Mouse (Mus musculus) inflammation-experienced regulatory T-cells, adult 6 months (primary cell): ENCODE results near the gene Vav2. TPM values are rescaled to one million over a fixed set of nuclear protein-coding genes. Genes with fewer than 3 reads are reported as not detected.

Experiments used
- ATAC-seq: one replicate; pipeline ENCODE4 v1.8.0; 2017
- polyA plus RNA-seq, 3 experiments: library from polyadenylated mRNA; unstranded; fragments of 100-300 nt; shearing (Covaris generic); gene quantifications; one replicate each; pipeline ENCODE4 v1.2.1; 2017

Gene Vav2
- polyA plus RNA-seq, 3 experiments from 2014 or later: 3.8 to 7.1 (median 7.0) TPM

- ATAC-seq: peak; percentile 85
These were observed 15.2 kb upstream of the Vav2 start, which contains the start of gene Brd3os for GRCm38 (mm10) chr2:27441767-27442707. Brd3os (plus strand) TSS chr2:27442324.

DNA sequence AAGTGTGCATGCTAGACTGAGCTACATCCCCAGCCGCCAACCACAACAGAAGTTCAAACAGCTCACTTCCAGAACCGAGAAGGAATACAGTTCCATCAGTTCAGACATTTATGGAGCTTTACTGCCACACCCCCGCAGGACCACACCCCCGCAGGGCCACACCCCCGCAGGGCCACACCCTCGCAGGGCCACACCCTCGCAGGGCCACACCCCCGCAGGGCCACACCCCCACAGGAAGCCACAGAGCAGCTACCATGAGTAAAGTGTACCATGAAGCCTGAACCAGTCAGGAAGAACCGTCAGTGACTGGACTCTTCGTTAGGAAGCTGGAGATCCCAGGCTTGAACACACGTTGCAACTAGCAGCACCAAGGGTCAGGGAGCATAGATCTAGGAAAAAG, 11.4 kb upstream of the Vav2 start:
- ATAC-seq: no peak

DNA sequence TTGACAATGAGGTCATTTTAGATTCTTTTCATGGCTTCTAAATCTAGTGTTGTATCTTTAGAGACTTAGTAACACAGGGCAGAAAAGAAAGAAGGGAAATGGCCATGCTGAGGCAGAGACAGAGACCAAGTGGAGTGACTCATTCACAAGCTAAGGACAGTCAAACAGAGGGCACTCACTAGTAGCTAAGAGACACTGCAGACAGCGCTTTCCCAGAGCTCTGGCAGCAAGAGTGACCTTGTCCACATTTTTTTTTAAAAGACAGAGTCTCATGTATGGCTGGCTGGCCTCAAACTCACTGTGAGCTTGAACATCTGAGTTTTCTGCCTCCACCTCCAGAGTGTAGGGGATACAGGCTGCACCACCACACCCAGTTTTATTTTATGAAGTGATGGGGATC, 11.0 kb upstream of the Vav2 start:
- ATAC-seq: no peak

DNA sequence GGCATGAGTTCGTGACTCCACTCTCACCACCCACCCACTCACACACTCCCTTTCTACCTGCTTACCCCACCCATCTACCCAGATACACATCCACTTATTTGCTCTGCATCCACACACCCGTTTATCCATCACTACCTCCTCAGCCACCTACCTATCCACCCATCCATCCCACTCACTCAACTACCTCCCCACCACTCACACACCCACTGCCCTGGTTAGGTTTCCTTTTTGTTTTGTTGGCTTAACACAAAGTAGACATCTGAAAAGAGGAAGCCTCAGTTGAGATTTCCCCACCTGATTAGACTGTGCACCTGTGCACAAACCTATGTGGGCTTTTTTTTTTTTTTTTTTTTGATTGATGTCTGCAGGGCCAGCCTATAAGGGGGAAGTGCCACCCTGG, 5.8 kb upstream of the Vav2 start:
- ATAC-seq: no peak

DNA sequence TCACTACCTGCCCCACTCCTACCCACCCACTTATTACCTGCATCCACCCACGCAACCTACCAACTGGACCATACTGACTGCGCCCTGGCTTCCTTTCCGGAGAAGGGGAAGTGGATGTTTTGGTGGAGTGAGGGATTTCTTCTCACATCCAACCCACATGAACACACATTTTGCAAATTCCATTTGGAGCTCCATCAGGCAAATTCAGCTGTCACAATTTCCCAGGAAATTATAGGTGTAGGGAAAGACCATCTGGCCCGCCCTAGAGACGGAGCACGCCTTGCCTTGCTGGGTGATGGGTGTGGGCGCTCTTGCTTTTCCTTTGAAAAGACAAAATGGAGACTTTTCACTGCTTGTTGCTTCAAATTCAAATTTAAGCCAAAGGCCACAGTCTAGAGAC, 3.8 kb upstream of the Vav2 start:
- ATAC-seq: no peak

- ATAC-seq: peak; percentile 33
These were observed 1.2 kb upstream of the Vav2 start for GRCm38 (mm10) chr2:27428071-27428470.

- ATAC-seq: peak; percentile 10
These were observed 403 bp downstream of the Vav2 start for GRCm38 (mm10) chr2:27426406-27426854.

DNA sequence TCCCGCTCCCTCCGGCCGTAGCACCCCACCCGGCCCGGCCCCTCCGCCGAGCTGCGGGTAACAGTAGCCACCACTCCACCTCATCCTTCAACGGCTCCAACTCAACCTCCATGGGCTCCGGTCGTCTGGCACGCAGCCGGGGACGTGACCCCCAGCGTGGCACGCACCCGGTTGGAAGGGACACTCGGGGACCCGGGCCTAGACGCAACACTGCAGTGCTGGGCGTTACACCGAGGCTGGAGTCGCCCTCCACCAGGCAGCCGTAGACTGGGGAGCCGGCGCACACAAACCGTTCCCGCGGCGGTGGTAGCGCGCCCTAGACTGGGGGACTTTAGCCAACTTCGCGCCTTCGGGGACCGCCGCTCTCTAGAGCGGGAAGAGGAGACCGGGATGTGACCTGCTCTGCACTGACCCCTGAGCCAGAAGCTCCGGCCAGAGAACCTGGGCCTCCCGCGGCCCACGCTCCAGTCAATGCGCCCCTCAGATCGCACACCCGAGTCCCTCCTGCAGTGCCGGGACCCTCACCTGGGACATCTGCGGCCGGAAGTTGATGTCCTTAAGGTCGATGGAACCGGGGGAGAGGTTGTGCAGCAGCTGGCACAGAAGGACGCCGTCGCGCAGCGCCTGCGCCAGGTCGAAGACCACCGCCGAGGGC, 955 bp downstream of the Vav2 start:
- peak; percentile 33 for ATAC-seq

- no peak for ATAC-seq
These were observed 1.6 kb downstream of the Vav2 start for GRCm38 (mm10) chr2:27425161-27425611.

GRCm38 (mm10) chr2:27423596-27423995, 3.2 kb downstream of the Vav2 start:
- ATAC-seq: no peak

DNA sequence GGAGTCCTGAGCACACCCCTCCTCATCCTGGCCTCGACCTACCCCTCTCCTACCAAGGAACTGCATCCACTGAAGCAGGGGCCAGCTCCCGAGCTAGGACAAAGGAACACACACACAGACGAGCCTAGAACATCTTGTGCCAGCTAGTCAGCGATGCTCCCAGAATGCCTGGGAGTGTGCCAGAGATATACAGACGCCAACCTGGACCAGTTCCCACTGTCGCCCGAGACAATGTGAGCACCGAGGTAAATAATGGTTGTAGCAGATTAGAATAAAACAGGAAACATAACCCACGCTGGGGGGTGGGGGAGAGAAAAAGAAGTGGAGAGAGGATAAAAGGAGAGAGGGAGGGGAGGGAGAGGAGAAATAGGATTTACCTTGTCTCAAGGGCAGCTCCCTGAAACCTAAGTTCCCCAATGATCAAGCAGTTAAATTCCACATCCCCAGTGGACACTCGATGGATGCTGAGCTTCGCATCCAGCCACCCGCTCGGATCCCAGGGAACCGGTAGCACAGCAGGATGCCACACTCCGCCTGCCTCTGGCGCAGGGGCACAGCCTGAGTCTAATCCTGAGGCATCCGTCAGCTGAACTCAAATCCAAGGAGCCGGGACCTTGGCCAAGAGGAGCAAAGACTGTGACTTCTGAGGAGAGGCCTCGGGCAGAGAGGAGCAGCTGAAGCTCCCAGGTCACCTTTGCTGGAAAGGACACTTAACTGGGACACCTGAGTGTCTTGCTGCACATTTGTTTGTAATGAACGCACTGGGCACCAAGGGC, 5.4 kb downstream of the Vav2 start:
- ATAC-seq: no peak

- ATAC-seq: no peak
These were observed 8.2 kb downstream of the Vav2 start for GRCm38 (mm10) chr2:27418577-27419070.

DNA sequence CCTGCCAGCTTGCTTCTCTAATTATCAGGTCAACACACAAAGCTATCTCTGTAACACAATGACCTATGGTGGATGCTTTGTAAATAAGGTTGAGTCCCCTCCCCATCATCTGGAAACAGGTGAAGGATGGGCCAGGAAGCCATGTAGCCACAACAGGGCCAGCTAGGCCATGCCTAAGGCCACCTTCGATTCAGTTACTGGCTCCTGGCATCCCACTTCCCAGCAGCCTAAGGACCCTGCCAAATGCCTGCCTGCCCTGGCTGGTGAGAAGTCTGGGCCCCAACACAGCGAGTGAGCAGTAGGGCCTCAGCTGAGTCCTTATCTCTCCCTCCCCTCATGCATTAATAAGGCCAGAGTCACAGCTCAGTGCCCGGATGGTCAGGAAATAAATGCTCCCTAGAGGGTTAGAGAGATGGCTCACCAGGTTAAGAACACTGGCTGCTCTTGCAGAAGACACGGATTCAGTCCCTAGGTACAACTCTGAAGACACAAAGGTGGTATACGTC, 9.1 kb downstream of the Vav2 start:
- ATAC-seq: no peak

GRCm38 (mm10) chr2:27416425-27416824, 10.4 kb downstream of the Vav2 start:
- ATAC-seq: no peak

DNA sequence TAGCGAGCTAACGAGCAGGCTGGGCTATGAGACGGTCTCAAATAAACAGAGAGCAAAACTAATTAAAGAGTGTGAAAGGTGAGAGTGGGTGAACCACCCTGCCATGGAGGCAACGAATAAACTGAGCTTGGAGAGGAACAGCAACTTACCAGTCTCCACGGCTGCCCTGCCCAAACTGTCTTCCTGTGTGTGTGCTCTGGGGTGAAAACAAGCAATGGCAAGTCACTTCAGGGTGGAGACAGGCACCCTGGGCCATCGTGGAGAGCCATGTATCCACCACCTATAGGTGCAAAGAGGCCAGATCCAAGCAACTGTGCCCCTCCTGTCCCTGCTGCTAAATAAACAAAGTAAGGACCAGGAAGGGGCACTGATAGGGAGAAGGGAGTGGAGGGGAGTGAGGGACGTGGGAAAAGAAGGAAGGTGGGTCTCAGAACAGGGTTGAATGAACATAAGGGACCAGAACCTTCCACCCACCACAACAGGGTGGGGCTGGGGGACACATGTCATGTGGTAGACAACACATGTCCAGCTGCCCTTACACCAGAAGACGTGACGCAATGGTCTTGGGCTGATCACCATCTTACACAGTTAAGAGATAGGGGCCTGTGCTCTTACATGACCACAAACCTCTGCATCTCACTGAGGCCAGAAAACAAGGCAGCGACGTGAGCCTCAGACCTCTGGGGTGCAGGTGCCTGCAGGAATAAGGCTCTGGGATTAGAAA, 11.6 kb downstream of the Vav2 start:
- no peak for ATAC-seq

DNA sequence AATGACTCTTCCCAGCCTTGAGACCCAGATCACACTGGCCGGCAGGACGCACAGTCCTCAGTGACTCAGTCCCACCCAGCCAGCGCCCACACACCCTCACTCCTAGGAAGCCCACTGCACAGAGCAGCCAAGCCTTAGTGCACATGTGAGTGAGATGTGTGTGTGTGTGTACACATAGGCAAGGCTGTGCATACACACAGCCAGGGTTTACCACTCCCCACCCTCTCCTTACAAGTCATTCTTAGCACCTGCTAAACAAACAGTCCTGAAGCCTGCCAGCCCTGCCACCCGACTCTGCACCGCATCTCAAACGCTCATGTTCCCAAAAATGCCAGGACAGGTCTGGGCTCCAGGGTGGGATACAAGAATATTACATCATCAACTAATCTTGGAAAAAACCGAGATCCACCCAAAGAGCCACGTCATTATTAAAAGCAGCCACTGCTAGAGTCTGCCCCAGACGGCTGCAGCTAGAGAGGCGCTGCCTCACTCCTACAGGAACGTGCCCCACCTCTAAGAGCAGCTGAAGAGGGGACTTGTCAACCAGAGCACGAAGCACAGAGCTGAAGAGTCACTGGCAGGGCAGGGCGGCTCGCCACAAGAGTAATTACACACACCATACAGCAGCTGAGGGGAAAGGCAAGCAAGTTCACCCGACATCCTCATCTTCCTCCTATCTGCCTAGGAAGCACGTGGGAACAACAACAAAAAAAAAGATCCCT, 12.7 kb downstream of the Vav2 start:
- ATAC-seq: peak; percentile 32

GRCm38 (mm10) chr2:27413582-27413935, 13.3 kb downstream of the Vav2 start:
- no peak for ATAC-seq

DNA sequence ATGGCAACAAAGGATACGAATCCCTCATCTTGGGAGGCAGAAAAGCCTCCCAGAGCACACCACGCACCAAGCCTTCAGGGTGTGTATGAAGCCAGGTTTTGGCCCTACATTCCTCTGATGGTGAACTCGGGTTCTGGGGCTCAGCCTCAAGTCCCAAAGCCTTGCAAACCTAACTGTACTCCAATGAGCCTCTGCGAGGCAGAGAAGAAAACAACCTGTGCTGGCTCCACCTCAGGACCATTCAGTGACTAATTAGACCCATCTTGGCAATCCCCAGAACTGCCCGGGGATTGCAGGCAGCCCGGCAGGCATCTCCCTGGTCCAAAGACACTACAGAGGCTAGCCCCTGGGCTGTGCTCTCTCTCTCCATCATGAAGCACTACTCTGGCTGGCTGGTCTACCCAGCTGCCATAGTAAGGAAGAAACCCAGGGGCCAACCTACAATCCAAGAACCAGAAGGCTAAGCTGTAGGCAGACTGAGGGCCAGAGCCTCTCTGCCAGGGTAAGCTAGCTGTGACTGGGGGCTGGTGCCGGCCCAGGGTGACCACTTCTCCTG, 14.5 kb downstream of the Vav2 start:
- no peak for ATAC-seq

GRCm38 (mm10) chr2:27411688-27412174, 15.1 kb downstream of the Vav2 start:
- peak; percentile 50 for ATAC-seq

GRCm38 (mm10) chr2:27410518-27411140, 16.2 kb downstream of the Vav2 start:
- no peak for ATAC-seq
